Mouse (Mus musculus) bone marrow, adult 2 months (tissue): ENCODE measurements at regions not wholly inside any gene's neighbourhood (a gene's known extent, or its start where the extent isn't known, plus 50 kb on each side); places are given as distances from the start of the nearest gene placed in this dataset.

Experiments
- H3K27ac ChIP-seq: fragments of 200-500 bp; 2 replicates; pipeline ENCODE4 v1.5.1; 2012; ENCODE audit warnings: low read depth, mild to moderate bottlenecking, control low read depth, inconsistent platforms, low read length; ENCODE audit not compliant: control insufficient read depth, poor library complexity, insufficient read depth
- H3K4me1 ChIP-seq: fragments of 200-500 bp; 2 replicates; pipeline ENCODE4 v1.6.1; 2011; ENCODE audit warnings: low read length; ENCODE audit not compliant: control insufficient read depth, insufficient read depth
- H3K4me3 ChIP-seq: fragments of 200-500 bp; replicated peaks from 2 replicates; pipeline ENCODE3; 2011; ENCODE audit warnings: mild to moderate bottlenecking, low read depth, low read length, control low read depth; ENCODE audit not compliant: control insufficient read depth
- CTCF ChIP-seq: fragments of 200-500 bp; IDR thresholded peaks from 2 replicates; pipeline ENCODE4 v1.5.1; 2011; ENCODE audit warnings: low read length, control low read depth; ENCODE audit not compliant: control insufficient read depth, insufficient read depth
- POLR2A ChIP-seq: fragments of 200-500 bp; IDR thresholded peaks from 2 replicates; pipeline ENCODE4 v1.6.1; 2011; ENCODE audit warnings: low read depth, mild to moderate bottlenecking, control low read depth, low read length, borderline replicate concordance; ENCODE audit not compliant: control insufficient read depth
- WGBS: fragments of 180-500 bp; shearing (Covaris S2); methylation state at CpG from one replicate; pipeline ENCODE4 v1.1.7; 2018; 5-methylcytosine and 5-hydroxymethylcytosine counted together

DNA sequence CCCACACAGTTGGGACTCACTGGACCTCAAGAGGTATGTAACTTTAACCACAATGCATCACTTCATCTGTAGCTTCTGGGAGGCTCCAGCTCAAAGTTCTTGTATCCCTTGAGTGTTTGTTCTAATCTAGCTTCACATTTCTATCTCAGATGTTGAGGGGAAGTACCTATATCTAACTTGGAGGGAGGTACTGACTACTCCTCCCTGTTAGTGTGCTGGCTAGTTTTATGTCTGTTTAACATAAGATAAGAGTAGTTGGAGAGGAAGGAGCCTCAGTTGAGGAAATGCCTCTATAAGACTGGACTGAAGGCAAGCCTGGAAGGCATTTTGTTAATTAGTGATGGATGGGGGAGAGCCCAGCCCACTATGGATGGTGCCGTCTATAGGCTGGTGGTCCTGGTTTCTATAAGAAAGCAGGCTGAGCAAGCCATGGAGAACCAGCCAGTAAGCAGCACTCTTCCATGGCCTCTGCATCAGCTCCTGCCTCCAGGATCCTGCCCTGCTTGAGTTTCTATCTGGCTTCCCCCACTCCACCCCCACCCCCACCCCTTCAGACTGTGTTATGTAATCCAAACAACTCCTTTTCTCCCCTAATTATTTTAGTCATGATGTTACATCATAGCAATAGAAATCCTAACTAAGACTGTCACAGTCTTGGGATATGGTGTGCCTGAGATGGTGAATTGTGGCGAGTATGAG is 135.7 kb upstream of the 4930535I16Rik start:
- 81% methylated on average over 2 of the region's 2 CpGs for WGBS
- Histone ChIP-seq H3K27ac (no peak overlapping the region), H3K4me3 (no peak overlapping the region), H3K4me1 (no peaks in the 10 kb centered on the region)
- TF ChIP-seq POLR2A = no peak
- TF ChIP-seq CTCF = no peak

DNA sequence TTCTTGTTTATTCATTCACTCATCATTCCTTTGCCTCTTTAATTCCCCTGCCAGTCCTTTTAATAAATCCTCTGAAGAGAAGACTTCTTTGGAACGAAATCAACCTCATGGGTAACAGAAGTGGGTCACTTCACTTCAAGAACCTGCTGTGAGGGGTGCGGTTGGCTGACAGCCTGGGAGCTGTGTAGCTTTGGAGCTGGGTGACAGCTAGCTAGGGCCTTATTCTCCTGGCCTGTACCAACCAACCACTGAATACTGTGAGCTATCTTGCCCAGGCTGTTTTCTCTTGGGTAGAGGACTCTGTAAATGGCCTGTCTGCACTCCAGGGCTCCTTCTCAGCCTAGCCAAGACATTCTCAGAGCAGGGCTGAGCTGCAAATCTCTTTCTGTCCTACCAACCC is 134.6 kb upstream of the 4930535I16Rik start:
- Histone ChIP-seq H3K4me3 (no peak overlapping the region), H3K4me1 (no peaks in the 10 kb centered on the region), H3K27ac (no peak overlapping the region)
- TF ChIP-seq POLR2A (no peak), CTCF (no peak)
- WGBS = 67% methylated on average over 2 of the region's 2 CpGs

DNA sequence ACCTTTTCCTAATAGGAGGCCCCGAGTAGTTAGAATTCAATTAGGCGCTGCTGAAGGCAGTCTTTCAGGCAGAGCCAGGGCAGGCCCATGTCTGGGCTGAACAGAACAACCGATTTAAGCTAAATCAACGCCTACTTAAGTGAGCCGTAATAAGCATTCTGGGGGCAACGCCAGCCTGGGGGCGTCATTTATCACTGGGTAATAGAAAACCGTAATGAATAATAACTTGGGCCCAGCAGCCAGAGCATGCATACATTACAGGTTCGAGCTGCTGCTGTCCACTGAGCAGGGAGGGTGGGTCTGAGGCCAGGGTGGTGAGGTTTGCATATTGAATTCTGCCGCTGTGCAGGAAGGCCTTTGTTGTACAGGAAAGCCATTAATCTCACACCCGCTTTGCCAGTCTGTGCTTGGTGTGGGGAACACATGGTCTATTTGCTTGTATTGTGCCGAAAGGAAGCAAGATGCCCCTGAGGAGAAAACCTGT is 130.6 kb upstream of the 4930535I16Rik start:
- no peaks in the 10 kb centered on the region for H3K4me1 ChIP-seq
- TF ChIP-seq CTCF (no peak), POLR2A (no peak)
- WGBS = 55% methylated on average over 12 of the region's 12 CpGs
- H3K4me3 ChIP-seq = no peak overlapping the region
- no peak overlapping the region for H3K27ac ChIP-seq

DNA sequence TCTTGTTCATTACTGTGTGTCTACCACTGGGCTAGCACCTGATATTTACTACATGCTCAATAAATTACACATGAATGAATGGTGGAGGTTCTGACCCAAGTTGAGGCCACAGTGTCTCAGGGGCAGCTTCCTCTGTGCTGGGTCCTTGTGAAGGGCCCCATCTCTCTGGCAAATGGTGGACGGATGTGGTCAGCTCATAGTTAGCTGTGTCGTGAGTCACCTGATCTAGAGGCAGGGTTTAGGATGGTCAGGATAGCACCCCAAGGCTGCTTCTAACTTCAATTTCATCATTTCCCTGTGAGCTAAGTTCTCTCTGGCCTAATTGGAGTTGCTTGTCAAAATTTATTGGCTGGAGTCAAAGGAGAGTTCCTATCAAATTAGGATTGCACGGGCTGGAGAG is 130.1 kb upstream of the 4930535I16Rik start:
- 80% methylated on average over 3 of the region's 3 CpGs for WGBS
- Histone ChIP-seq H3K4me3 (no peak overlapping the region), H3K27ac (no peak overlapping the region), H3K4me1 (no peaks in the 10 kb centered on the region)
- TF ChIP-seq CTCF (no peak), POLR2A (no peak)

DNA sequence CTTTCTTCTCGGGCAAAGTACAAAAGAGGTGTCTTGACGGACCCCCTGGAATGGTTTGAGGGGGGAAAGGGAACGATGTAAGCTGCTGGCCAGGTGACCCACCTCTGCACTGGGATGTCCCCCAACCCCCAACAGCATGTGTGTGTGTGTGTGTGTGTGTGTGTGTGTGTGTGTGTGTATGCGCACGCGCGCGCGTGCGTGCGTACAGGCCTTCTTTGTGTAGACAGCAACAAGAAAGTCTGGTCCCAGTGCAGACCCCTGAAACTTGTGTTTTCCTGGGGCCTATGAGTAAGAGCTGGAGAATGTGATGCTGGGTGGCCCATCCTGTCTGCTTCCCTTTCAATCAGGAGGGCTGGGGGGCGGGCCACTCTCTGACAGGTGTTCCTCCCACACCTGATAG is 118.7 kb upstream of the 4930535I16Rik start:
- 84% methylated on average over 12 of the region's 12 CpGs for WGBS
- no peak overlapping the region for H3K27ac ChIP-seq
- no peaks in the 10 kb centered on the region for H3K4me1 ChIP-seq
- TF ChIP-seq CTCF (no peak), POLR2A (no peak)
- no peak overlapping the region for H3K4me3 ChIP-seq

DNA sequence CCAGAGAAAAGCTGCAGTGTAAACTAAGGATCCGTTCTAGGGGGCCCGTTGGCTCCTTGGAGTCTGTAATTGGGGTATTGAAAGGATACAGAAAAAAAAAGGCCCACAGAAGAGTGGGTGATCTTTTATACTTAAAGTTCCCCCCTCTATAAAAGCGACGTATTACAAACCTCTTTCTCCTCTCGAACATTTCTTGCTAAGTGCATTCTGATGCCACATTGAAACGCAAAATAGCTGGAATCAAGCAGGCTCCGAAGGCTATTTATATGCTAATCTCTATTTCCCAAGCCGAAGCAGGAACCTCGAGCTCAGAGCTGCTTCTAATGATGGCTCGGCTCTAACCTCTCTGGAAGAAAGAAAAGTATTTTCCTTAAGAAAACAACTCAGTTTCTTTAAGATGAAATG is 117.8 kb upstream of the 4930535I16Rik start:
- H3K27ac ChIP-seq = no peak overlapping the region
- TF ChIP-seq CTCF = no peak
- no peak for TF ChIP-seq POLR2A
- 45% methylated on average over 10 of the region's 10 CpGs for WGBS
- H3K4me1 ChIP-seq = no peaks in the 10 kb centered on the region
- no peak overlapping the region for H3K4me3 ChIP-seq

DNA sequence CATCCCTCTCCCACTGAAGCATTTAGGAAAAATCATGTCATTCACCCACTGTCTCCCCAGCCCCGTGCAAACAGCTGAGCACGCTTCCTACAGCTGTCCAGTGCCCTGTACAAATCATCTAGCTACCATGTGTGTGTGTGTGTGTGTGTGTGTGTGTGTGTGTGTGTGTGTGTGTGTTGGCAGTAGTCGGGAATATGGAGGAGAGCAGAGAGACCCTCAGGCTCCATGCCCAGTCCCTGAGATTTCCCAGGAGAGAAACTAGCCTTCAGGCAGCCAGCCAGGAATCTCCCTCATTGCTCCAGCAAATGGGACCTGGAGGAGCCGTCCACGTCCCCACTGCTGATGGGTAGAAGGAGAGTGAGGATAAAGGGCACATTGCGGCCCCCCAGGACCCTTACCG is 117.4 kb upstream of the 4930535I16Rik start:
- no peaks in the 10 kb centered on the region for H3K4me1 ChIP-seq
- 48% methylated on average over 7 of the region's 7 CpGs for WGBS
- H3K4me3 ChIP-seq = no peak overlapping the region
- TF ChIP-seq POLR2A (no peak), CTCF (no peak)
- H3K27ac ChIP-seq = no peak overlapping the region

DNA sequence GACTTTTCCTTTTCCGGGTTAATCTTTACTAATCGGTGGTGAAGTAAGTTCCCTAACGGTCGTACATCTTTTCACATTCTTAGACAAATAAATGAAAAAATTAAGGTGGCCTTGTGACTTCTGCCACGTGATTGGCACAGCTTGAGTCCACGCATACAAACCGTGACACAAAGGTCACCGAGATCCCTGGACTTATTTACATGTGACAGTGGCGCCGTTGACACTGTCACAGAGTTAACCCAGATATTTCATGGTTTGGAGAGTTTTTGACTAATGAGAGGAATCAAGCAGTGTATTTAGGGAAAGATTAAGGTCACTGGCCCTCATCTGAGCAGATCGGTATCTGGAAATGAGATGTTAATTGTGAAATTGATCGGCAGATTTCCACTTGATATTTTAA is 110.2 kb upstream of the 4930535I16Rik start:
- H3K27ac ChIP-seq = no peak overlapping the region
- no peak for TF ChIP-seq CTCF
- no peak for TF ChIP-seq POLR2A
- no peak overlapping the region for H3K4me3 ChIP-seq
- no peaks in the 10 kb centered on the region for H3K4me1 ChIP-seq
- WGBS = 89% methylated on average over 12 of the region's 12 CpGs
